Mouse (Mus musculus) cerebellum, adult 2 months (tissue): ENCODE results near the gene Myl4. TPM values are rescaled to one million over a fixed set of nuclear protein-coding genes. Genes with fewer than 3 reads are reported as not detected.
A peak's percentile ranks its signal among the peaks of the same experiment; 100 is the strongest.

ENCODE experiments used
- DNase-seq, 2 experiments: peaks; one replicate each; pipeline ENCODE4 v3.0.0; 2021
- H3K27ac ChIP-seq: fragments of 200-500 bp; 2 replicates; pipeline ENCODE4 v1.5.1; 2012; ENCODE audit warnings: low read length, control low read depth, inconsistent platforms; ENCODE audit not compliant: insufficient read depth
- H3K27me3 ChIP-seq: fragments of 200-500 bp; 2 replicates; pipeline ENCODE4 v1.6.1; 2012; ENCODE audit warnings: inconsistent platforms, mild to moderate bottlenecking, low read length, moderate library complexity; ENCODE audit not compliant: control insufficient read depth, insufficient read depth
- H3K4me1 ChIP-seq: fragments of 200-500 bp; 2 replicates; pipeline ENCODE4 v1.6.1; 2011; ENCODE audit warnings: low read length; ENCODE audit not compliant: control insufficient read depth, insufficient read depth
- H3K4me3 ChIP-seq: fragments of 200-500 bp; replicated peaks from 2 replicates; pipeline ENCODE3; 2011; ENCODE audit warnings: mild to moderate bottlenecking, low read depth, low read length, control low read depth; ENCODE audit not compliant: insufficient read depth
- CTCF ChIP-seq: fragments of 200-500 bp; IDR thresholded peaks from 2 replicates; pipeline ENCODE4 v1.5.1; 2011; ENCODE audit warnings: low read depth, mild to moderate bottlenecking, control low read depth, low read length, moderate library complexity, borderline replicate concordance; ENCODE audit not compliant: insufficient read depth
- POLR2A ChIP-seq: fragments of 200-500 bp; IDR thresholded peaks from 2 replicates; pipeline ENCODE4 v1.6.1; 2011; ENCODE audit warnings: low read length, control low read depth, borderline replicate concordance; ENCODE audit not compliant: insufficient read depth
- WGBS: fragments of 180-500 bp; shearing (Covaris S2); methylation state at CpG from one replicate; pipeline ENCODE4 v1.1.7; 2018; 5-methylcytosine and 5-hydroxymethylcytosine counted together
- polyA plus RNA-seq: library from polyadenylated mRNA; depleted of rRNA; stranded (reverse); fragments of >200 nt; gene quantifications from 2 replicates; pipeline ENCODE4 v1.2.3, GENCODE M21; 2012

Myl4 gene
- polyA plus RNA-seq, 1 experiment: 2.5 TPM

GRCm38 (mm10) chr11:104622040-104622962, 71.8 kb downstream of the Myl4 start:
- DNase-seq: peak in 1 of 2 experiments; percentile 49
- Histone ChIP-seq H3K4me3 (no peak overlapping the region), H3K27ac (no peak overlapping the region), H3K27me3 (no peaks in the 10 kb centered on the region), H3K4me1 (peaks cover 27% of the 10 kb centered on the region)
- 36% methylated on average over 12 of the region's 12 CpGs for WGBS
- TF ChIP-seq CTCF: no peak
- TF ChIP-seq POLR2A: no peak

GRCm38 (mm10) chr11:104624791-104625391, 74.4 kb downstream of the Myl4 start:
- Histone ChIP-seq H3K4me1 (peaks cover 27% of the 10 kb centered on the region), H3K27ac (no peak overlapping the region), H3K4me3 (no peak overlapping the region), H3K27me3 (no peaks in the 10 kb centered on the region)
- WGBS: 40% methylated on average over 6 of the region's 6 CpGs
- DNase-seq: peak; percentile 74 to 88
- TF ChIP-seq POLR2A (no peak), CTCF (no peak)

- no peak for DNase-seq
- Histone ChIP-seq H3K27ac (no peak overlapping the region), H3K27me3 (no peaks in the 10 kb centered on the region), H3K4me1 (peaks cover 32% of the 10 kb centered on the region), H3K4me3 (no peak overlapping the region)
- WGBS: 79% methylated on average over 12 of the region's 12 CpGs
- TF ChIP-seq POLR2A: no peak
- TF ChIP-seq CTCF: no peak
These were observed 75.3 kb downstream of the Myl4 start for GRCm38 (mm10) chr11:104625453-104626402.

GRCm38 (mm10) chr11:104626635-104627034, 76.2 kb downstream of the Myl4 start:
- H3K4me3 ChIP-seq: no peak overlapping the region
- TF ChIP-seq POLR2A (no peak), CTCF (no peak)
- DNase-seq: no peak
- no peak overlapping the region for H3K27ac ChIP-seq
- no peaks in the 10 kb centered on the region for H3K27me3 ChIP-seq
- H3K4me1 ChIP-seq: peaks cover 40% of the 10 kb centered on the region

GRCm38 (mm10) chr11:104627616-104628301, 77.3 kb downstream of the Myl4 start:
- no peaks in the 10 kb centered on the region for H3K27me3 ChIP-seq
- WGBS: 80% methylated on average over 11 of the region's 11 CpGs
- peaks cover 36% of the 10 kb centered on the region for H3K4me1 ChIP-seq
- H3K4me3 ChIP-seq: no peak overlapping the region
- no peak for DNase-seq
- H3K27ac ChIP-seq: no peak overlapping the region
- no peak for TF ChIP-seq CTCF
- TF ChIP-seq POLR2A: no peak

GRCm38 (mm10) chr11:104628566-104628965, 78.1 kb downstream of the Myl4 start:
- DNase-seq: no peak
- Histone ChIP-seq H3K27me3 (no peaks in the 10 kb centered on the region), H3K4me1 (peaks cover 28% of the 10 kb centered on the region), H3K27ac (no peak overlapping the region), H3K4me3 (no peak overlapping the region)
- WGBS: 92% methylated on average over 5 of the region's 5 CpGs
- no peak for TF ChIP-seq CTCF
- TF ChIP-seq POLR2A: no peak

GRCm38 (mm10) chr11:104630185-104630835, 79.8 kb downstream of the Myl4 start:
- 10% methylated on average over 7 of the region's 7 CpGs for WGBS
- Histone ChIP-seq H3K4me3 (no peak overlapping the region), H3K27me3 (no peaks in the 10 kb centered on the region), H3K4me1 (peaks cover 17% of the 10 kb centered on the region), H3K27ac (peak overlapping the region; percentile 53)
- TF ChIP-seq CTCF (no peak), POLR2A (no peak)
- peak; percentile 83 to 92 for DNase-seq
